ENCODE assay signal across 8 mouse cellular contexts in genomic region chr14:30671986-30672312, GRCm38 (mm10). TPM values are rescaled to one million over a fixed set of nuclear protein-coding genes. Genes with fewer than 3 reads are reported as not detected.
DNase-seq lines count a peak whose midpoint lies in the region; ATAC-seq and TF ChIP-seq lines count a peak whose summit lies in the region.

No protein-coding gene starts in this region.

- DNase-seq in CD8-positive naive resting alpha-beta T cell, adult 2 months (ENCODE audit: low read depth in 2 of 2, low spot score in 2 of 2) = peak; percentile 75 to 85
- peak; percentile 89 for DNase-seq in c-Kit-positive CD71-negative TER-119-negative erythroid progenitor cells, embryonic 14.5 days (ENCODE audit: low read depth)
- DNase-seq in forebrain, embryonic 11.5 days (ENCODE audit: low spot score) = peak; percentile 91
- peak; percentile 88 for DNase-seq in heart, postnatal 0 days (ENCODE audit: low spot score)
- peak; percentile 86 to 93 for DNase-seq in kidney, postnatal 36 days
- peak; percentile 79 for DNase-seq in telencephalon, adult 2 months (ENCODE audit: low read depth, low spot score)

- H3K4me1 ChIP-seq in forebrain, embryonic 11.5 days (replicated peaks; ENCODE audit: control insufficient read depth, insufficient read depth, low read length) = no peaks in the 10 kb centered on the region
- no peaks in the 10 kb centered on the region for H3K4me1 ChIP-seq in heart, postnatal 0 days (ENCODE audit: control insufficient read depth, insufficient read depth)
- peaks cover 20% of the 10 kb centered on the region for H3K4me1 ChIP-seq in liver, embryonic 15.5 days (replicated peaks)
- H3K4me1 ChIP-seq in neural tube, embryonic 13.5 days (replicated peaks) = no peaks in the 10 kb centered on the region

- 8% methylated on average over 3 of the region's 3 CpGs for WGBS in forebrain, embryonic 11.5 days
- 7% methylated on average over 3 of the region's 3 CpGs for WGBS in heart, postnatal 0 days
- WGBS in liver, embryonic 15.5 days (ENCODE audit: insufficient replicate concordance) = 6% methylated on average over 3 of the region's 3 CpGs
- WGBS in neural tube, embryonic 13.5 days = 14% methylated on average over 3 of the region's 3 CpGs

- no peak overlapping the region for H3K9ac ChIP-seq in forebrain, embryonic 11.5 days (ENCODE audit: low read length)
- H3K9ac ChIP-seq in heart, postnatal 0 days (replicated peaks; ENCODE audit: low read depth, low read length) = no peak overlapping the region
- H3K9ac ChIP-seq in liver, embryonic 15.5 days = no peak overlapping the region
- H3K9ac ChIP-seq in neural tube, embryonic 13.5 days = no peak overlapping the region

- no peak for TF ChIP-seq EP300 in heart, postnatal 0 days (IDR thresholded peaks at IDR 0.05; ENCODE audit: low read depth)

- peak; percentile 95 for TF ChIP-seq CTCF in heart, postnatal 0 days (IDR thresholded peaks at IDR 0.05; ENCODE audit: low read depth)

- H3K27ac ChIP-seq in forebrain, embryonic 11.5 days (ENCODE audit: low read depth, low read length) = no peak overlapping the region
- H3K27ac ChIP-seq in heart, postnatal 0 days (ENCODE audit: low read depth) = no peak overlapping the region
- H3K27ac ChIP-seq in liver, embryonic 15.5 days (replicated peaks) = no peak overlapping the region
- H3K27ac ChIP-seq in neural tube, embryonic 13.5 days (replicated peaks) = no peak overlapping the region

- H3K27me3 ChIP-seq in forebrain, embryonic 11.5 days (ENCODE audit: control insufficient read depth, insufficient read depth, low read length) = no peaks in the 10 kb centered on the region
- H3K27me3 ChIP-seq in heart, postnatal 0 days (ENCODE audit: control insufficient read depth, insufficient read depth, low read length) = no peaks in the 10 kb centered on the region
- no peaks in the 10 kb centered on the region for H3K27me3 ChIP-seq in liver, embryonic 15.5 days
- no peaks in the 10 kb centered on the region for H3K27me3 ChIP-seq in neural tube, embryonic 13.5 days

- H3K4me3 ChIP-seq in forebrain, embryonic 11.5 days (ENCODE audit: low read depth, low read length) = no peak overlapping the region
- H3K4me3 ChIP-seq in heart, postnatal 0 days (ENCODE audit: low read depth, low read length) = no peak overlapping the region
- no peak overlapping the region for H3K4me3 ChIP-seq in liver, embryonic 15.5 days (replicated peaks)
- no peak overlapping the region for H3K4me3 ChIP-seq in neural tube, embryonic 13.5 days

- no peaks in the 10 kb centered on the region for H3K9me3 ChIP-seq in forebrain, embryonic 11.5 days (ENCODE audit: control insufficient read depth, low read length)
- no peaks in the 10 kb centered on the region for H3K9me3 ChIP-seq in heart, postnatal 0 days (replicated peaks; ENCODE audit: control insufficient read depth, low read length)
- H3K9me3 ChIP-seq in liver, embryonic 15.5 days (replicated peaks) = no peaks in the 10 kb centered on the region
- H3K9me3 ChIP-seq in neural tube, embryonic 13.5 days = no peaks in the 10 kb centered on the region

- H3K4me2 ChIP-seq in forebrain, embryonic 11.5 days (ENCODE audit: low read depth, low read length, severe bottlenecking) = no peak overlapping the region
- no peak overlapping the region for H3K4me2 ChIP-seq in heart, postnatal 0 days (ENCODE audit: low read depth, low read length)
- no peak overlapping the region for H3K4me2 ChIP-seq in liver, embryonic 15.5 days
- no peak overlapping the region for H3K4me2 ChIP-seq in neural tube, embryonic 13.5 days

- H3K36me3 ChIP-seq in forebrain, embryonic 11.5 days (ENCODE audit: control insufficient read depth, insufficient read depth, low read length) = no peaks in the 10 kb centered on the region
- H3K36me3 ChIP-seq in heart, postnatal 0 days (replicated peaks; ENCODE audit: control insufficient read depth, insufficient read depth, low read length) = peaks cover 69% of the 10 kb centered on the region
- peaks cover 48% of the 10 kb centered on the region for H3K36me3 ChIP-seq in liver, embryonic 15.5 days (replicated peaks)
- peaks cover 64% of the 10 kb centered on the region for H3K36me3 ChIP-seq in neural tube, embryonic 13.5 days

- peak; percentile 56; the same call in 1 of the 2 replicates for ATAC-seq in forebrain, embryonic 11.5 days (replicated peaks; ENCODE audit: low FRiP score)
- peak; percentile 86 for ATAC-seq in heart, postnatal 0 days (ENCODE audit: insufficient read depth, low read depth)
- ATAC-seq in liver, embryonic 15.5 days (ENCODE audit: insufficient read depth) = peak; percentile 61
- ATAC-seq in neural tube, embryonic 13.5 days (ENCODE audit: low read depth) = peak; percentile 90

RNA-seq across cellular contexts. Expression of gene Rft1, which starts 17.8 kb away (rescaled TPM):
- 11.3 and 11.4 TPM in 2 replicates for polyA plus RNA-seq in forebrain, embryonic 11.5 days (2014; fragmentation: Nextera tagmentation; extraction: Ambion mirVana)
- total RNA-seq in heart, postnatal 0 days (2014; rRNA removed; ENCODE audit: low replicate concordance) = 13.3 and 17.6 TPM in 2 replicates
- 10.4 and 11.0 TPM in 2 replicates for polyA plus RNA-seq in heart, postnatal 0 days (2015; fragmentation: Nextera tagmentation; extraction: Ambion mirVana)
- polyA plus RNA-seq in liver, embryonic 15.5 days (2015; fragmentation: Nextera tagmentation; extraction: Ambion mirVana) = 3.8 and 4.3 TPM in 2 replicates
- polyA plus RNA-seq in neural tube, embryonic 13.5 days (2015; fragmentation: Nextera tagmentation; extraction: Ambion mirVana) = 9.6 and 9.9 TPM in 2 replicates

RNA-seq across cellular contexts. Expression of gene Sfmbt1, which starts 42.7 kb away (rescaled TPM):
- polyA plus RNA-seq in forebrain, embryonic 11.5 days (2014; fragmentation: Nextera tagmentation; extraction: Ambion mirVana) = 27.1 and 29.2 TPM in 2 replicates
- 1.8 and 4.2 TPM in 2 replicates for total RNA-seq in heart, postnatal 0 days (2014; rRNA removed; ENCODE audit: low replicate concordance)
- polyA plus RNA-seq in heart, postnatal 0 days (2015; fragmentation: Nextera tagmentation; extraction: Ambion mirVana) = 6.6 and 7.6 TPM in 2 replicates
- polyA plus RNA-seq in liver, embryonic 15.5 days (2015; fragmentation: Nextera tagmentation; extraction: Ambion mirVana) = 12.5 and 12.8 TPM in 2 replicates
- 14.7 and 15.6 TPM in 2 replicates for polyA plus RNA-seq in neural tube, embryonic 13.5 days (2015; fragmentation: Nextera tagmentation; extraction: Ambion mirVana)

RNA-seq across cellular contexts. Expression of gene Prkcd, which starts 45.9 kb away (rescaled TPM):
- 26.2 and 26.8 TPM in 2 replicates for polyA plus RNA-seq in forebrain, embryonic 11.5 days (2014; fragmentation: Nextera tagmentation; extraction: Ambion mirVana)
- total RNA-seq in heart, postnatal 0 days (2014; rRNA removed; ENCODE audit: low replicate concordance) = 19.3 and 30.1 TPM in 2 replicates
- polyA plus RNA-seq in heart, postnatal 0 days (2015; fragmentation: Nextera tagmentation; extraction: Ambion mirVana) = 14.9 and 15.8 TPM in 2 replicates
- 20.0 and 21.5 TPM in 2 replicates for polyA plus RNA-seq in liver, embryonic 15.5 days (2015; fragmentation: Nextera tagmentation; extraction: Ambion mirVana)
- polyA plus RNA-seq in neural tube, embryonic 13.5 days (2015; fragmentation: Nextera tagmentation; extraction: Ambion mirVana) = 55.1 and 63.4 TPM in 2 replicates
